Mouse (Mus musculus): ENCODE measurements around the gene Zfp931. TPM values are rescaled to one million over a fixed set of nuclear protein-coding genes. Genes with fewer than 3 reads are reported as not detected.
"Not testable (repeated sequence)": the region's sequence is repeated elsewhere in the genome, so short reads cannot be mapped to it uniquely, and the experiment has no call there.

The Zfp931 gene
- total RNA-seq (2021) = 10 to 100 TPM; 21.3 to 31.7 TPM
- long read RNA-seq, experiment 1, transcript Zfp931-201 (3 exons, 1,372 nt) = major isoform, 8 of 11 reads
- long read RNA-seq, experiment 1, partial matches to known transcripts = 0 of 11 reads
- long read RNA-seq, experiment 1, other reads (novel, unspliced or antisense) = 1 of 11 reads
- long read RNA-seq, experiment 2, transcript Zfp931-201 (3 exons, 1,372 nt) = major isoform, 23 of 27 reads
- long read RNA-seq, experiment 2, partial matches to known transcripts = 0 of 27 reads
- long read RNA-seq, experiment 2, other reads (novel, unspliced or antisense) = 3 of 27 reads

GRCm38 (mm10) chr2:178078166-178078717 is at the start of gene Zfp931:
TSS of gene Zfp931 (minus strand) at chr2:178078476.
- not testable (repeated sequence) for DNase-seq (ENCODE audit: low spot score in 2 of 2)

- peak in 1 of 2 experiments; percentile 8 for DNase-seq (ENCODE audit: low spot score in 2 of 2)
Observed at GRCm38 (mm10) chr2:178126041-178126820, 48.0 kb upstream of the Zfp931 start.

- DNase-seq (ENCODE audit: low spot score in 2 of 2) = peak in 1 of 2 experiments; percentile 8
Observed at GRCm38 (mm10) chr2:178125427-178125826, 47.2 kb upstream of the Zfp931 start.

GRCm38 (mm10) chr2:178123466-178123865 is 45.2 kb upstream of the Zfp931 start:
- DNase-seq (ENCODE audit: low spot score in 2 of 2) = no peak

GRCm38 (mm10) chr2:178121946-178122665 is 43.8 kb upstream of the Zfp931 start:
- DNase-seq (ENCODE audit: low spot score in 2 of 2) = peak in 1 of 2 experiments; percentile 11

GRCm38 (mm10) chr2:178121375-178121688 is 43.1 kb upstream of the Zfp931 start:
- peak in 1 of 2 experiments; percentile 12 for DNase-seq (ENCODE audit: low spot score in 2 of 2)

- DNase-seq (ENCODE audit: low spot score in 2 of 2) = peak in 1 of 2 experiments; percentile 7
Observed at GRCm38 (mm10) chr2:178120651-178121374, 42.5 kb upstream of the Zfp931 start.

- DNase-seq (ENCODE audit: low spot score in 2 of 2) = peak in 1 of 2 experiments; percentile 8
Observed at GRCm38 (mm10) chr2:178120356-178120645, 42.0 kb upstream of the Zfp931 start.

GRCm38 (mm10) chr2:178119561-178120355 is 41.5 kb upstream of the Zfp931 start:
- no peak for DNase-seq (ENCODE audit: low spot score in 2 of 2)

GRCm38 (mm10) chr2:178118801-178119560 is 40.7 kb upstream of the Zfp931 start, which contains the start of gene Phactr3:
TSS of gene Phactr3 (plus strand) at chr2:178118975.
- no peak for DNase-seq (ENCODE audit: low spot score in 2 of 2)

GRCm38 (mm10) chr2:178117946-178118345 is 39.7 kb upstream of the Zfp931 start:
- DNase-seq (ENCODE audit: low spot score in 2 of 2) = peak; percentile 30 to 46

- peak; percentile 18 to 41 for DNase-seq (ENCODE audit: low spot score in 2 of 2)
Observed at GRCm38 (mm10) chr2:178101957-178102356, 23.7 kb upstream of the Zfp931 start.

GRCm38 (mm10) chr2:178098021-178098420 is 19.7 kb upstream of the Zfp931 start:
- peak; percentile 41 to 51 for DNase-seq (ENCODE audit: low spot score in 2 of 2)

GRCm38 (mm10) chr2:178089586-178089985 is 11.3 kb upstream of the Zfp931 start:
- DNase-seq (ENCODE audit: low spot score in 2 of 2) = no peak

- DNase-seq (ENCODE audit: low spot score in 2 of 2) = peak; percentile 70 to 72
Observed at GRCm38 (mm10) chr2:178058195-178058594, 20.1 kb downstream of the Zfp931 start.

GRCm38 (mm10) chr2:178027601-178028000 is 50.7 kb downstream of the Zfp931 start:
- DNase-seq (ENCODE audit: low spot score in 2 of 2) = not testable (repeated sequence)

- DNase-seq (ENCODE audit: low spot score in 2 of 2) = peak in 1 of 2 experiments; percentile 16
Observed at GRCm38 (mm10) chr2:178023861-178024260, 54.4 kb downstream of the Zfp931 start.

GRCm38 (mm10) chr2:178023011-178023611 is 55.2 kb downstream of the Zfp931 start, which contains the start of gene Zfp971:
TSS of gene Zfp971 (plus strand) at chr2:178023284.
- peak; percentile 43 to 44 for DNase-seq (ENCODE audit: low spot score in 2 of 2)

- DNase-seq (ENCODE audit: low spot score in 2 of 2) = not testable (repeated sequence)
Observed at GRCm38 (mm10) chr2:178020773-178021172, 57.5 kb downstream of the Zfp931 start.

Measured in adrenal gland, adult 18-20 months (tissue).